Mouse (Mus musculus): Measurements from ENCODE around the gene Lmnb2.
A peak's percentile ranks its signal among the peaks of the same experiment; 100 is the strongest.

The Lmnb2 gene

GRCm38 (mm10) chr10:80930361-80931152, 12.5 kb upstream of the Lmnb2 start:
- no peak for DNase-seq (ENCODE audit: low read depth, low spot score)

- peak; percentile 99 for DNase-seq (ENCODE audit: low read depth, low spot score)
Measured at GRCm38 (mm10) chr10:80929299-80930226, 11.5 kb upstream of the Lmnb2 start, which contains the start of gene Gadd45b. TSS of gene Gadd45b (plus strand) at chr10:80930073.

DNA sequence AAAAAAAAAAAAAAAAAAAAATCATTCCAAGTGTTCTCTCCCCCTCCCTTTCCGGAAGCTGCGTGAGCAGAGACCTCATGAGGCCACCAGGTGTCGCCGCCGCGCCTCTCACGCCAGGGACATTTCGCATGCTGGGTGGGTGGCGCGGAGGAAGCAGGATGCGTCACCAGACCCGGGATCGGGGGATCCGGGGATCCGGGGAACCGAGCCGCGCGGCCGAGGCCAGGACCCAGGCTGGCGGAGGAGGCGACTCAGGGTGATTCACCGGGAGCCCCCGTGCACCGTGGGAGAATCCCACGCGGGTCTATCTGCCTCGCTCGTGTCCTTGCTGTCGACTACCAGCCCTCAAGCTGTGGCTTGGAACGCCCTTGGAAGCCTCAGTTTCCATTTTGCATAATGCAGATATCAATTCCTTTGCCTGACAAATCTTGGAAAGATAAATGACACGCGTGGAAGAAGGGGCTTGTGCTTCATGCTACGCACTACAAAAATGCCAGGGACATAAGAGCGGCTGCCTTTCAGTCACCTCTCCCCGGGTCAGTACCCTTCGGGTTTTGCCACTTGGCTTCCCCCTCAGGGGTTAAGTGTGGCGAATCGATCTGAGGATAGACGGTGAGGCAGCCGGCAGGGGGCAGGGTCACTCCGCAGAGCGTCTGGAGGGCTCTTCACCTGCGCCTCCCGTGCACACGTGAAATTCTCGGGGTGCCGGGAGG, 10.7 kb upstream of the Lmnb2 start:
- peak; percentile 92 for DNase-seq (ENCODE audit: low read depth, low spot score)

- peak; percentile 75 for DNase-seq (ENCODE audit: low read depth, low spot score)
Measured at GRCm38 (mm10) chr10:80925472-80925871, 7.4 kb upstream of the Lmnb2 start.

DNA sequence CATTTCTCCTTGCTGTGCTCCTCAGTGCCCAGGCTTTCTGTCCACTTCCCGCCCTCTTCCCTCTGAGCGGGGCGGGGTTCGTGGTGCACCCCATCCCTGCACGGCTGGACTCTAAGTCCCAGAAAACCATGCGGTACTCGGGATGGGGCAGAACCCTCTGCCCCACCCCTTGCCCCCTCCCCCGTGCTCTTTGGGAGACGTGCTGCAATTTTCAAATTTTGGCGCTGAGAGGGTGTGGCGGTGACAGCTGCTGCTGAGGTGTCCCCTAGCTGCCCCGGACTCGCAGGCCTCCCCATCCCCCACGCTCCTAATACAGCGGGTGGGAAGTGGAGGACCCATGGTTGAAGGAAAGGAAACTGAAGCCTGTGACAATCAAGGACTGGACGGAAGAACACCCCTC, 3.9 kb upstream of the Lmnb2 start:
- no peak for DNase-seq (ENCODE audit: low read depth, low spot score)

GRCm38 (mm10) chr10:80917336-80917778, 688 bp downstream of the Lmnb2 start:
- DNase-seq (ENCODE audit: low read depth, low spot score) = peak; percentile 92

- no peak for DNase-seq (ENCODE audit: low read depth, low spot score)
Measured at GRCm38 (mm10) chr10:80915736-80916135, 2.3 kb downstream of the Lmnb2 start.

DNA sequence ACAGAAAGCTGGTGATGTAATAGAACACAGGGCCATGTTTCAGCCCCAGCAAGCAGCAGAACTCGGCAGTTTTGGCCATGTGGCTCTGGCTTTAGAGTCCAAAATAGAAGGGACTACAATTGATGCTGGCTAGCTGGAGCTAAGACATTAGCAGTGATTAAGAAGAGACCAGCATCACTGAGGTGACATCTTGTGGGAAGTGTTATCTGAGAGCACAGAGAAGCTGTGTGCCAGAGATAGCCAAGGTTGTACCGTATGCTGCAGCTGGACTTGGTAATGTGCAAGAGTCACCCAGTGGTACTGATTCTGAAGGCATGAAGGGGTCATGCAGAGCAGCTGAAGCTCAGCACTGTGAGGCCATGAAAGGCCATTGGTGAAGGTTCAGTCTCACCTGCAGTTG, 2.8 kb downstream of the Lmnb2 start:
- DNase-seq (ENCODE audit: low read depth, low spot score) = no peak

DNA sequence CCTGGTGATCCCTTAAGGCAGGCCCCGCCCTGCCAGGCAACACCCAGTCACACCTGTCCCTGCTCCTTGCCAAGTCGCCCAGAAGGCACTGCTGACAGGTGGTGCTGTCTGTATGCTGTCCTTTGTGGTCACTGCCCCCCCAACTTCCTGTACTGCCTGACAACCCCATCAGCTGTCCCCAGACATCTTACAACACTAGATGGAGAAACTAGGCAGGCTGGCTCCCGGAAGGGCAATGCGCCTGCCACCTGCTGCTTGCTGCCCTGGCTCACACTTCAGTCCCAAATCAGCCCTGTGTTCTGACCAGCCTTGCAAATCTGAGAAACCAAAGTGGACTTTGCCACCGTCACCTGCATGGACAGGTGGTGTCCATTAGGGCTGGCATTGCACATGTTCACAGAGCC, 3.8 kb downstream of the Lmnb2 start:
- DNase-seq (ENCODE audit: low read depth, low spot score) = no peak

DNA sequence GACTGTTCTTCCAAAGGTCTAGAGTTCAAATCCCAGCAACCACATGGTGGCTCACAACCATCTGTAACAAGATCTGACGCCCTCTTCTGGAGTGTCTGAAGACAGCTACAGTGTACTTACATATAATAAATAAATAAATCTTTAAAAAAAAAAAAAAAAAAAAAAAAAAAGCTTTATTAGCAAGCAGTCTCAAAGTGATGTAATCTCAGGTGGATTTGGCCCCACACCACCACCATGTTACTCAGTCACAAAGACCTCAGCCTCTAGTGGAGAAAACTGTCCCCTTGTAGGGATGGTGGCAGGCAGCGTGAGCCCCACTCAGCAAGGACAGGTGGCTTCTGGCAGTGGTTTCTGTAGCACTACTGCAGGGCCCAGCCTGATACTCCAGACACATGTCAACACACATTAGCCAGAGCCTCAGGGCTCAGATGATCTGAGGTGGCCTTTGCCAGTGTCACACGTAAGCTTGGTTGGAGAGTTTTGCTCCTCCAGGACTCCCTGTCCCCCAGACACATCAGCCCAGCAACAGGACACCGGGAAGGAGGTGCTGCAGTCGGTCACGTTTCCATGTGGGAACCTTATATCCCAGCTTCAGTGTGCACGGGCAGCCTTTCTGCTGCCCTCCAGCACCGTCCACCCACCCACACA, 4.6 kb downstream of the Lmnb2 start:
- DNase-seq (ENCODE audit: low read depth, low spot score) = no peak

GRCm38 (mm10) chr10:80911891-80912290, 6.2 kb downstream of the Lmnb2 start:
- no peak for DNase-seq (ENCODE audit: low read depth, low spot score)

- no peak for DNase-seq (ENCODE audit: low read depth, low spot score)
Measured at GRCm38 (mm10) chr10:80911354-80911753, 6.7 kb downstream of the Lmnb2 start.

GRCm38 (mm10) chr10:80909375-80910162, 8.5 kb downstream of the Lmnb2 start:
- no peak for DNase-seq (ENCODE audit: low read depth, low spot score)

DNA sequence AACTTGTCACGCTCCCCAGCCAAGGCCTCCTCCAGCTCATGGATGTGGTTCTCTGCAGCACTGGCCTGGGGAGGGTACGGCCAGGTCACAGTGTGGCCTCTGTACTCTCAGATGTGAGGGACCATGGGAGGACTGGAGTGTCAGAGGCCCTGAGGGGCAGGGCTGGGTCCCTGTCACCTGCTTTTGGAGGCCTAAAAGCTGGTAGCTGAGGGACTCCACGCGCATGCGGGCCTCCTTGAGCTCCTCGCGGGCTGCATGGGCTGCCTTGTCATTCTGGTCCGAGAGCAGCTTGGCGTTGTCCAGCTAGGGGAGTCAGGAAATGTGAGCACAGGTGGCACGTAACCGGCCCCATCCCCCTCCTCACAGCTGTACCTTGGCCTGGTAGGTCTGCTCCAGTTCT, 13.3 kb downstream of the Lmnb2 start:
- no peak for DNase-seq (ENCODE audit: low read depth, low spot score)

DNA sequence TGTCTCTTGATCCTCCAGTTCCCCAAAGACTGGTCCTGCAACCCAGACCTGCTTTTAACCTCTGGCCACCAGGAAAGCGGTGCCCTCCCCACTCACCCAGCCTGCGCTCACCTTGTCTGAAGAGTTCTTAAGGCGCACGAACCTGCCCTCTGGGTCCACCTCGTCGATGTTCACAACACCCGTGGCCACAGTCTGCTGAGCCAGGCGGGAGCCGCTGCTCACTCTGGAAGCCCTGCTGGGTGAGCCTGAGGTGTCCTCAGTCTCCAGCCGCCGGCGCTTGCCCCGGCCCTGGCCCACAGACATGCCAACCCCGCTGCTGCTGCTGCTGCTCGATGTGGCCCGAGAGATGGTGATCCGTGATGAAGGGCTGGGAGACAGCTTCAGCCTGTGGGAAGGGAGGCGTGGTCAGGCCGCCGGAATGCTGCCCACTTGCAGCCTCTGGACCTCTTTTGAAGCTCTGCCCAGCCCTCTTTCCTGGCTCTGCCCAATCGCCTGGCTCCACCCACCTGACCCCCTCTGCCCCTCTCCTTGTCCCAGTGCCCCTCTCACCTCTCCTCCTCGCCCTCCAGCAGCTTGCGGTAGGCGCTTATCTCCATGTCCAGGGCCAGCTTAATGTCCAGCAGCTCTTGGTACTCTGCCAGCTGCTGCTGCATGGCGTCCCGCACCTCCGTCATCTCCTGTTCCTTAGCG, 13.9 kb downstream of the Lmnb2 start:
- DNase-seq (ENCODE audit: low read depth, low spot score) = no peak

- no peak for DNase-seq (ENCODE audit: low read depth, low spot score)
Measured at GRCm38 (mm10) chr10:80903282-80903681, 14.8 kb downstream of the Lmnb2 start.

- no peak for DNase-seq (ENCODE audit: low read depth, low spot score)
Measured at GRCm38 (mm10) chr10:80902273-80902940, 15.6 kb downstream of the Lmnb2 start.

DNA sequence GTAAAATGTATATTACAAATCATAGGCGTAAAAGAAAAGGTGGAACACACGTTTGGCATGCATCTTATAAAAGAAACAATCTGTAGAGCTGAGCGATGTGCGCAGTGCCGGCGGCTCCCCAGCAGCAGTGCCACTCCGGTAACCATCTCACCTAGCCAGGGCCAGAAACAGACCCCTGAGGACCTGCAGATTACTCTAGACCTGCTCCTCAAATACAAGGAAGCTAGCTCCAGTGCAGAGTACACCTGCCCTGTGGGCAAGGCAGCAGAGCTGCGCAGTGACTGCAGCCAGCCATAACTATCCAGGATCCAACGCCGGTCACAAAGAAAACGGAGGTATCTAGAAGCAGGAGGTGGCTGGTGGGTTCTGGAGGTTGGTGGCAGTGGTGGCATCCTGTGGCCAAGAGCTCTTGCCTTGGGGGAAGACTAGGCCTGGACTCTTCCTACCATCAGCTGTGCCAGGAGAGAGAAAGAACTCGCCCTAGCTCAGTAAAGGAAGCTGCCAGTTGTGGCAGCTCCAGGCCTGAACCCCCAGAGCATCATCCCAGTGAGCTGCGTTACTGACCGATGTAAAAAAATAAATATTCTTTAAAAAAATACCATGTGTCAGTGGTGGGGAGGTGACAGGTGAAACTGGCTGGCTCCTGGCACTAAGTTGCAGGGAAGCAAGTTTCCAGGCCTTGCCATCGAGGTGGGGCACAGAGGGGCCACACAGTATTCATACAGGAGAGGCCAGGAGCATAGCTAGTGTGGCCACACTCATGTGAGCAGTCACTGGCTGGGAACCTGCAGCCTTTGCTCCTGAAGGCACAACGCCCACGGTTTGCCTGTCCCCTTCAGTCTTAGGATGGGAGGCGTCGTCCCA, 16.4 kb downstream of the Lmnb2 start:
- no peak for DNase-seq (ENCODE audit: low read depth, low spot score)
